Mouse (Mus musculus): ENCODE results near the gene Itga8. TPM values are rescaled to one million over a fixed set of nuclear protein-coding genes. Genes with fewer than 3 reads are reported as not detected.
A peak's percentile ranks its signal among the peaks of the same experiment; 100 is the strongest.

Itga8 gene
- polyA plus RNA-seq, 1 experiment from 2014 or later = 27.5 TPM

DNA sequence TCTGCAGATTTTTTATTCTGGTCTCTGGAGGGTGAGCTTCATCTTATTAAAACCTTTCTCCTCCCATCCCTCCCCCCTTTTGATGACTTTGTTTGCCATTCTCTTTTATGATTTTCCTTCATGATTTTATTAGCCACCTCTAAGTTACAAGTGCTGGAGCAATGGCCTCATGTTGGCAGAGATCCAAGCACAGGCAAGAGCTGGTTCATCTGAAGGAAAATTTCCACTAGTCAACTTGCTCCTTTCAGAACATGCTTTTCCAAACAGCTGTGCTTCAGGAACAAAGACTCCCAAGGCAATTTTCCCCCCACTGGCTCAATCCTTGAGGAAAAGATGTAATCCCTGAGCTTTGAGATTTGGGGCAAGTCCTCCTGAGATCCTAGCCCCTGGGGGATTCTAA lies 5.6 kb upstream of the Itga8 start:
- H3K9me3 ChIP-seq (ENCODE audit: control insufficient read depth, low read length) = no peaks in the 10 kb centered on the region
- DNase-seq (ENCODE audit: low spot score) = no peak
- ATAC-seq (replicated peaks; ENCODE audit: low FRiP score, low TSS enrichment, low read depth) = no peak
- no peaks in the 10 kb centered on the region for H3K27me3 ChIP-seq (replicated peaks; ENCODE audit: control insufficient read depth, insufficient read depth, low read length)
- no peak overlapping the region for H3K9ac ChIP-seq (ENCODE audit: low read length)
- H3K4me2 ChIP-seq (ENCODE audit: low read length) = no peak overlapping the region
- H3K36me3 ChIP-seq (ENCODE audit: control insufficient read depth, insufficient read depth, low read length) = no peaks in the 10 kb centered on the region
- no peak overlapping the region for H3K4me3 ChIP-seq (ENCODE audit: low read depth, low read length)
- peaks cover 4% of the 10 kb centered on the region; the same call in 1 of the 2 replicates for H3K4me1 ChIP-seq (replicated peaks; ENCODE audit: control insufficient read depth, insufficient read depth, low read length)
- no peak overlapping the region for H3K27ac ChIP-seq (ENCODE audit: low read depth)

DNA sequence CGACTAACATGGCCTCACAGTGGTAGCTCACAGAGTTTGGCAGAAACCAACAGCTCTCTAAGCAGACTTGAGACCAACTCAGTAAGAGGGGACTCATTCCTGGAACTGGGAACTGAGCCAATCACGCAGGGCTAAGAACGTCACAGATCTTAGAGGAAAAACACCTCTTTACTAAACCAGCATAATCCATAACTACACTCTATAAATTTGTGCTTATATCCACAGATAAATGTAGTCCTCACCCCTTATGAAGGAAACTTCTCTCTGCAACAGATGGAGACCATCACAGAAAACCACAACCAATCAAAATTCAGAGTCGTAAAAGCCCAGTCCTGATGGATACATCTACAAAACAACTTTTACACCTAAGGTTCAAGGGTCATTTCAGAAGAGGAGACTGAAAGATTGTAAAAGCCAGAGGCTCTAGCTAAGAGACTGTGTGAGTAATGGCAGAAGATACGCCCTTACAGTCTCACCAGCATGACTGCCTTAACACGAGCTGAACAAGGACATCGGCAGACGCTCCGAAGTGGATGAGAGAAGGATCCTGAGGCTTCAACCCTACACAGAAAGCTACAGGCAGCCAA lies 3.4 kb upstream of the Itga8 start:
- Histone ChIP-seq H3K27me3 (replicated peaks; ENCODE audit: control insufficient read depth, insufficient read depth, low read length) (0 out of 2 replicates have a peak, but pooled peaks cover 4% of the 10 kb centered on the region), H3K4me1 (replicated peaks; ENCODE audit: control insufficient read depth, insufficient read depth, low read length) (peaks cover 4% of the 10 kb centered on the region; the same call in 1 of the 2 replicates), H3K4me3 (ENCODE audit: low read depth, low read length) (no peak overlapping the region), H3K9ac (ENCODE audit: low read length) (no peak overlapping the region), H3K9me3 (ENCODE audit: control insufficient read depth, low read length) (no peaks in the 10 kb centered on the region), H3K4me2 (ENCODE audit: low read length) (no peak overlapping the region), H3K36me3 (ENCODE audit: control insufficient read depth, insufficient read depth, low read length) (no peaks in the 10 kb centered on the region), H3K27ac (ENCODE audit: low read depth) (no peak overlapping the region)
- DNase-seq (ENCODE audit: low spot score) = no peak
- ATAC-seq (replicated peaks; ENCODE audit: low FRiP score, low TSS enrichment, low read depth) = no peak
- 53% methylated on average over 9 of the region's 9 CpGs for WGBS

DNA sequence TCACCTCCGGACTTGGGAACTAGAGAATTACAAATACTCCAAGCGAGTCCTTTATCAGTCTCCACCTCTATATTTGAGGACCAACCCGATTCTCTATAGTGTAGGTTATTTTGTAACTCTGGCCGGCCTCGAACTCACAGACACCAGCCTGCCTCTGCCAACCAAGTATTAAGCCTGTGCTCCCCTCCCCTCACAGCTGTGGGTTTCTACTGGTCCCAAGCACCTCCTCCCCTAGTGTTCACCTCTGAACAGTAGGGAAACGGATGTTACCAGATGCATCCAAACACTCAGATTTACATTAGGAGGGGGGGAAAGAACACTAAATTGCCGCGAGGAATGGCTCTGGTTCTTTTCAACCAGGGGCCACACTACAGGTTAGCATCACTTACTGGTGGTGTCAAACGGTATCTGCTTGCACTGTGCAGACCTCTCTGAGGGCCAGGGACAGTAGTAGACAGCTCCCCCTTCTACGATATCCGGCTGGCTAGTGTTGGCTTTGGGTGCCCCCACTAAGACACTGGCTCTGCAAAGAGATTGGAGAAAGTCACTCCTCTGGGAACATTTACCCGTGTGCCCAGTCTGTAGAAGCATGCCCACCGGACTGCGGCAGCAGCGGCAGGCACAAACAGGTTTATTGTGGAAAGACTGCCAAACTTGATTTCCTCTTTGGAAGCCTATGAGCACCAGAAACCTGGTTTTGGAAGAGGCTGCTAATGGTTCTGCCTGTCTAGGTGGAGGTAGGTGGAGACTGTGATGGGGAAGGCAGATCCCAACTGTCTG lies 1.1 kb downstream of the Itga8 start:
- DNase-seq (ENCODE audit: low spot score) (peak; percentile 64), ATAC-seq (replicated peaks; ENCODE audit: low FRiP score, low TSS enrichment, low read depth) (no peak)
- Histone ChIP-seq H3K9ac (ENCODE audit: low read length) (peak overlapping the region; percentile 66), H3K9me3 (ENCODE audit: control insufficient read depth, low read length) (no peaks in the 10 kb centered on the region), H3K27ac (ENCODE audit: low read depth) (peak overlapping the region; percentile 48), H3K4me1 (replicated peaks; ENCODE audit: control insufficient read depth, insufficient read depth, low read length) (no peaks in the 10 kb centered on the region; the same call in 1 of the 2 replicates), H3K4me2 (ENCODE audit: low read length) (peak overlapping the region; percentile 68), H3K27me3 (replicated peaks; ENCODE audit: control insufficient read depth, insufficient read depth, low read length) (0 out of 2 replicates have a peak, but pooled peaks cover 4% of the 10 kb centered on the region), H3K36me3 (ENCODE audit: control insufficient read depth, insufficient read depth, low read length) (no peaks in the 10 kb centered on the region), H3K4me3 (ENCODE audit: low read depth, low read length) (peak overlapping the region; percentile 68)
- 48% methylated on average over 15 of the region's 15 CpGs for WGBS

DNA sequence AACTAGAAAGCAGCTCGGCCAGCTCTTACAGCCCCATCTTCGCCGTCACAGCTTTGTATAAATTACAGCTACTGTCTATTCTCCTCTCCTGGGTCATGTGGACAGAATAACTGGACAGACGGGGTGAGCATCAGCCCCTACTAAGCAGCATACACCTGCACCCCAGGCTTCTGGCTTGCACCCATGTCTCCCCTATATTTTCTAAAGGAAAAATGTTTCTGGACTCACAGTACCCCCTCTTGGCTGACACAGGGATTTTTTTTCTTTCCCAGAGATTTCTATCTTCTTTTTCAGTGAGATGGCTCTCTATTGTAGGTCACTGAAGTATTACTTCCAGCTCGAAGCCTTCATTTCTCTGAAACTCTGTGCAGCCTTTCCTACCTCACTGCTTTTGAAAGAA lies 4.4 kb downstream of the Itga8 start:
- 0 out of 2 replicates have a peak, but pooled peaks cover 4% of the 10 kb centered on the region for H3K27me3 ChIP-seq (replicated peaks; ENCODE audit: control insufficient read depth, insufficient read depth, low read length)
- DNase-seq (ENCODE audit: low spot score) (no peak), ATAC-seq (replicated peaks; ENCODE audit: low FRiP score, low TSS enrichment, low read depth) (no peak)
- H3K9me3 ChIP-seq (ENCODE audit: control insufficient read depth, low read length) = no peaks in the 10 kb centered on the region
- H3K4me1 ChIP-seq (replicated peaks; ENCODE audit: control insufficient read depth, insufficient read depth, low read length) = no peaks in the 10 kb centered on the region; the same call in 1 of the 2 replicates
- H3K4me3 ChIP-seq (ENCODE audit: low read depth, low read length) = no peak overlapping the region
- no peak overlapping the region for H3K4me2 ChIP-seq (ENCODE audit: low read length)
- 84% methylated on average over 5 of the region's 5 CpGs for WGBS
- H3K27ac ChIP-seq (ENCODE audit: low read depth) = no peak overlapping the region
- H3K36me3 ChIP-seq (ENCODE audit: control insufficient read depth, insufficient read depth, low read length) = no peaks in the 10 kb centered on the region
- no peak overlapping the region for H3K9ac ChIP-seq (ENCODE audit: low read length)

DNA sequence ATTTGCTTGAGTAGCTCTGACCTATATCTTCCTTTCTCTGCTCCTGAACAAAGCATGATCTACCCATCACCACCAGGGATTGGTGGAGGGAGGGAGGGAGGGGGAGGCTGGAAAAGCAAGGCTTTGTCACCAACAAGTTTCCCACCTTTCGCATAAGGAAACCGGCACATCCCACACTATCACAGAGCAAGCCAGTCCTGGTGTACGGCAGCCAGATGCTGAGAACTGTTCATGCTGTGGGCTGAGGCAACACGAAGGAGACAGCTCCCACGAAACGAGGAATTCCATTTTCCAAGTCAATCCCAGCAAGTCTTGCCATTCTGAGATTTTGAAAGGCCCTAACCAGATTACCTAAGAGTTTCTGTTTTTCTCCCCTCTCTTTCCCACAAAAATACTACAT lies 6.6 kb downstream of the Itga8 start:
- Histone ChIP-seq H3K27ac (ENCODE audit: low read depth) (no peak overlapping the region), H3K27me3 (replicated peaks; ENCODE audit: control insufficient read depth, insufficient read depth, low read length) (no peaks in the 10 kb centered on the region), H3K4me2 (ENCODE audit: low read length) (no peak overlapping the region), H3K4me3 (ENCODE audit: low read depth, low read length) (no peak overlapping the region), H3K36me3 (ENCODE audit: control insufficient read depth, insufficient read depth, low read length) (no peaks in the 10 kb centered on the region), H3K9me3 (ENCODE audit: control insufficient read depth, low read length) (no peaks in the 10 kb centered on the region), H3K9ac (ENCODE audit: low read length) (no peak overlapping the region), H3K4me1 (replicated peaks; ENCODE audit: control insufficient read depth, insufficient read depth, low read length) (no peaks in the 10 kb centered on the region)
- no peak for DNase-seq (ENCODE audit: low spot score)
- WGBS = 83% methylated on average over 6 of the region's 6 CpGs
- ATAC-seq (replicated peaks; ENCODE audit: low FRiP score, low TSS enrichment, low read depth) = no peak

DNA sequence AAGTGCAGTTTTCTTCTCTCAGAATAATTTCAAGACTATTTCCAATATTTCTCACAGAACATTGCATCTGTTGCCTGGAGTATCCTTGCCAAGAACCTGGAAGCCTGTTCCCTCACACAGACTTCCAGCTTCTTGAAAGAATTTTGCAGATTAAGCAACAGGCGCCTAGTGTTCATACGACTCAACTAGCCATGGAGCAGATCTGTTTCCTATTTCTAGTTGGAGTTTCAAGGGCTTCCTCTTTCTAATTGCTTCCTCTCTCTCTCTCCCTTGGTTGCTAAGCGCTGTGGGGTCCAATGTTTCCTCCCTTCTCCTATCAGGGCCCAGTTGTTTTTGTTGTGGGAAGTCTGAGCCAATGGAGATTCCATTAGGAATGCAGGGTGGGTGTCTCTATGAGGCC lies 7.7 kb downstream of the Itga8 start:
- Histone ChIP-seq H3K4me2 (ENCODE audit: low read length) (no peak overlapping the region), H3K4me3 (ENCODE audit: low read depth, low read length) (no peak overlapping the region), H3K4me1 (replicated peaks; ENCODE audit: control insufficient read depth, insufficient read depth, low read length) (no peaks in the 10 kb centered on the region), H3K9ac (ENCODE audit: low read length) (no peak overlapping the region), H3K27me3 (replicated peaks; ENCODE audit: control insufficient read depth, insufficient read depth, low read length) (no peaks in the 10 kb centered on the region), H3K27ac (ENCODE audit: low read depth) (no peak overlapping the region), H3K36me3 (ENCODE audit: control insufficient read depth, insufficient read depth, low read length) (no peaks in the 10 kb centered on the region), H3K9me3 (ENCODE audit: control insufficient read depth, low read length) (no peaks in the 10 kb centered on the region)
- ATAC-seq (replicated peaks; ENCODE audit: low FRiP score, low TSS enrichment, low read depth) = no peak
- 69% methylated on average over 3 of the region's 3 CpGs for WGBS
- no peak for DNase-seq (ENCODE audit: low spot score)

DNA sequence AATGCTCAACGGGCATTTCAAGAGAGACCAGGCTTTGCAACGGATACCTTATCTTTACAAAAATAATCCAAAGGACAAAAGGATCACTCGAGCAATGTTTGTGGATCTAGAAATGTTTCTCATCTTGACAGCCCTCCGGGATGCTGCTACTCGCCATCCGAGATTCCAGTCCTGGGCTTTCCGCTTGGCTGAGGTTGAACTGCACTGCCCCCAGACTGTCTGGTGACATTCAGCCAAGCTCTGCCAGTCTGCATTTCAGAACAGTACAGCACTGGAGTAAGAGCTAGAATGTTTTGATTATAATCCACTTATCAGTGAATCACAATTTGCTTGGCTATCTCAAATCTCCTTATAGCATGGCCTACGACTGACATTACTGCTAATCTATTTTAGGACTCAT lies 8.3 kb downstream of the Itga8 start:
- ATAC-seq (replicated peaks; ENCODE audit: low FRiP score, low TSS enrichment, low read depth) (no peak), DNase-seq (ENCODE audit: low spot score) (no peak)
- Histone ChIP-seq H3K27ac (ENCODE audit: low read depth) (no peak overlapping the region), H3K9me3 (ENCODE audit: control insufficient read depth, low read length) (no peaks in the 10 kb centered on the region), H3K4me1 (replicated peaks; ENCODE audit: control insufficient read depth, insufficient read depth, low read length) (no peaks in the 10 kb centered on the region), H3K4me2 (ENCODE audit: low read length) (no peak overlapping the region), H3K36me3 (ENCODE audit: control insufficient read depth, insufficient read depth, low read length) (no peaks in the 10 kb centered on the region), H3K4me3 (ENCODE audit: low read depth, low read length) (no peak overlapping the region), H3K27me3 (replicated peaks; ENCODE audit: control insufficient read depth, insufficient read depth, low read length) (no peaks in the 10 kb centered on the region), H3K9ac (ENCODE audit: low read length) (no peak overlapping the region)
- WGBS = 80% methylated on average over 8 of the region's 8 CpGs

DNA sequence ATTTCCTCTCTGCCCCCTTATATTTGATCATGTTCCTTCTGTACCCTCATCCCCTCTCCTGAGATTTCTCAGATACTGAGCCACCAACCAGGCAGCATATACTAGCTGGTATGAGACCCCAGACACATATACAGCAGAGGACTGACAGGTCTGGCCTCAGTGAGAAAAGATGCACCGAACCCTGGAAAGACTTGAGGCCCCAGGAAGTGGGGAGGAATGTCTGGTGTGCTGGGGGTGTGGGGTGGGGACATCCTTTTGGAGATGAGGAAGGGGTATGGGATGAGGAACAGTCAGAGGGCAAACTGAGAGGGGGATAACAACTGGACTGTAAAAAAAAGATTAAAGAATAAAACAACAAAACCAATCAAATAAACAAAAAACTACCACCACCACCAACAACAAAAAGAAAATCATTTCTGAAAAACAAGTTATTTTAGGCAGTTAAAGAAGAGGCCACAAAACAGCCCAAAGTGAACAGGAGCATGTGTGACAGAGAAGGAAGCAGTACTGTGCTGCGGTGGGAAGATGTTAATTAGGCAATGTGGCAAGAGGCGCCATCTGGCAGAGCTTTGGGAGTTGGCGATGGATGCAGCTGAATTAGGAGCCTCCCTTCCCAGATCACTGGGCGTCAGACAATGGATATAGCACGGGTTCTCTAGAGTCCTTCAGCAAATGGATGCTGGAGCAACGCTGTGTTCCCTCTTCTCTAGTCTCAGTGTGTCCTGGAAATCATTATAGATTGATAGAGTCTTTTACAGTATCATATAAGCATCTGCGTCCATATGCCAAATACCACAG lies 9.5 kb downstream of the Itga8 start:
- no peak overlapping the region for H3K27ac ChIP-seq (ENCODE audit: low read depth)
- H3K4me3 ChIP-seq (ENCODE audit: low read depth, low read length) = no peak overlapping the region
- WGBS = 50% methylated on average over 8 of the region's 8 CpGs
- no peaks in the 10 kb centered on the region for H3K4me1 ChIP-seq (replicated peaks; ENCODE audit: control insufficient read depth, insufficient read depth, low read length)
- no peak for DNase-seq (ENCODE audit: low spot score)
- no peaks in the 10 kb centered on the region for H3K27me3 ChIP-seq (replicated peaks; ENCODE audit: control insufficient read depth, insufficient read depth, low read length)
- H3K36me3 ChIP-seq (ENCODE audit: control insufficient read depth, insufficient read depth, low read length) = no peaks in the 10 kb centered on the region
- no peak overlapping the region for H3K4me2 ChIP-seq (ENCODE audit: low read length)
- ATAC-seq (replicated peaks; ENCODE audit: low FRiP score, low TSS enrichment, low read depth) = no peak
- H3K9me3 ChIP-seq (ENCODE audit: control insufficient read depth, low read length) = no peaks in the 10 kb centered on the region
- no peak overlapping the region for H3K9ac ChIP-seq (ENCODE audit: low read length)
